Mouse (Mus musculus): ENCODE data around the gene Palld. TPM values are rescaled to one million over a fixed set of nuclear protein-coding genes. Genes with fewer than 3 reads are reported as not detected.

The Palld gene
- polyA plus RNA-seq, 1 experiment: 13.4 TPM

GRCm38 (mm10) chr8:61561220-61561619 is 341.3 kb downstream of the Palld start:
- TF ChIP-seq POLR2A (IDR thresholded peaks at IDR 0.05; ENCODE audit: low read depth, low read length): no peak
- TF ChIP-seq CTCF (IDR thresholded peaks at IDR 0.05; ENCODE audit: extremely low read depth, insufficient read depth, insufficient read length, insufficient replicate concordance): no peak
- 86% methylated on average over 5 of the region's 5 CpGs for WGBS
- no peaks in the 10 kb centered on the region for H3K27me3 ChIP-seq (ENCODE audit: control insufficient read depth, insufficient read depth, low read length)
- no peak for DNase-seq (ENCODE audit: low read depth in 1 of 2, low spot score in 2 of 2)
- no peaks in the 10 kb centered on the region; the same call in 1 of the 2 replicates for H3K4me1 ChIP-seq (ENCODE audit: control insufficient read depth, insufficient read depth, insufficient read length)
- no peak overlapping the region for H3K27ac ChIP-seq (ENCODE audit: insufficient read depth, low read length)
- H3K4me3 ChIP-seq (ENCODE audit: extremely low read depth, insufficient read depth, insufficient read length): no peak overlapping the region
- no peaks in the 10 kb centered on the region for H3K36me3 ChIP-seq (ENCODE audit: control insufficient read depth, insufficient read depth, low read length)

- no peak for DNase-seq (ENCODE audit: low read depth in 1 of 2, low spot score in 2 of 2)
- no peak for TF ChIP-seq POLR2A (IDR thresholded peaks at IDR 0.05; ENCODE audit: low read depth, low read length)
- no peak for TF ChIP-seq CTCF (IDR thresholded peaks at IDR 0.05; ENCODE audit: extremely low read depth, insufficient read depth, insufficient read length, insufficient replicate concordance)
- WGBS: 86% methylated on average over 4 of the region's 4 CpGs
These were observed 342.5 kb downstream of the Palld start for GRCm38 (mm10) chr8:61559979-61560378.

DNA sequence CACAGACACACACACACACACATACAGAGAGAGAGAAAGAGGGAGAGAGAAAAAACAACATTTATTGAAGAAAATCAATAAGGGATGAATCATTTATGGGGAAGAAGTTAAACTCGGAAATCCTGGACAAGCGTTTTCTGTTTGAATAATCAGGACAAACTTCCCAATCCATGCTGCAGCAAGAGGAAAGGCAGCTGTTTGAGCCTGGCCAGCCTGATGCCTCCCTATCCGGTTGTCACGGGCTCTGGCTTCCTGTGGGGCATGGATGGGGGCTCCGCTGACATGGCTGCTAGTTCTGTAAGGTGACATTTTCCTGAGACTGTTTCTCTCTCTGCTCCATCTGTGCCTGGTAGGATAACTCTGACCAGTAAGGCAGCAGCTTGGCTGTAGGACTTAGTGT is 343.0 kb downstream of the Palld start:
- no peaks in the 10 kb centered on the region for H3K36me3 ChIP-seq (ENCODE audit: control insufficient read depth, insufficient read depth, low read length)
- no peak overlapping the region for H3K4me3 ChIP-seq (ENCODE audit: extremely low read depth, insufficient read depth, insufficient read length)
- 88% methylated on average over 5 of the region's 5 CpGs for WGBS
- no peaks in the 10 kb centered on the region; the same call in 1 of the 2 replicates for H3K4me1 ChIP-seq (ENCODE audit: control insufficient read depth, insufficient read depth, insufficient read length)
- no peak overlapping the region for H3K27ac ChIP-seq (ENCODE audit: insufficient read depth, low read length)
- no peak for DNase-seq (ENCODE audit: low read depth in 1 of 2, low spot score in 2 of 2)
- H3K27me3 ChIP-seq (ENCODE audit: control insufficient read depth, insufficient read depth, low read length): no peaks in the 10 kb centered on the region
- TF ChIP-seq POLR2A (IDR thresholded peaks at IDR 0.05; ENCODE audit: low read depth, low read length) (no peak), CTCF (IDR thresholded peaks at IDR 0.05; ENCODE audit: extremely low read depth, insufficient read depth, insufficient read length, insufficient replicate concordance) (no peak)

More at GRCm38 (mm10) chr8:61559979-61560378, 342.5 kb downstream of the Palld start:
- no peak overlapping the region for H3K27ac ChIP-seq (ENCODE audit: insufficient read depth, low read length)
- no peaks in the 10 kb centered on the region for H3K27me3 ChIP-seq (ENCODE audit: control insufficient read depth, insufficient read depth, low read length)
- no peaks in the 10 kb centered on the region; the same call in 1 of the 2 replicates for H3K4me1 ChIP-seq (ENCODE audit: control insufficient read depth, insufficient read depth, insufficient read length)
- H3K36me3 ChIP-seq (ENCODE audit: control insufficient read depth, insufficient read depth, low read length): no peaks in the 10 kb centered on the region
- H3K4me3 ChIP-seq (ENCODE audit: extremely low read depth, insufficient read depth, insufficient read length): no peak overlapping the region

- no peak overlapping the region for H3K27ac ChIP-seq (ENCODE audit: insufficient read depth, low read length)
- DNase-seq (ENCODE audit: low read depth in 1 of 2, low spot score in 2 of 2): no peak
- no peaks in the 10 kb centered on the region; the same call in 1 of the 2 replicates for H3K4me1 ChIP-seq (ENCODE audit: control insufficient read depth, insufficient read depth, insufficient read length)
- H3K36me3 ChIP-seq (ENCODE audit: control insufficient read depth, insufficient read depth, low read length): no peaks in the 10 kb centered on the region
- TF ChIP-seq CTCF (IDR thresholded peaks at IDR 0.05; ENCODE audit: extremely low read depth, insufficient read depth, insufficient read length, insufficient replicate concordance): no peak
- TF ChIP-seq POLR2A (IDR thresholded peaks at IDR 0.05; ENCODE audit: low read depth, low read length): no peak
- 67% methylated on average over 12 of the region's 12 CpGs for WGBS
- no peak overlapping the region for H3K4me3 ChIP-seq (ENCODE audit: extremely low read depth, insufficient read depth, insufficient read length)
- no peaks in the 10 kb centered on the region for H3K27me3 ChIP-seq (ENCODE audit: control insufficient read depth, insufficient read depth, low read length)
These were observed 344.2 kb downstream of the Palld start for GRCm38 (mm10) chr8:61558051-61558846.

- no peaks in the 10 kb centered on the region; the same call in 1 of the 2 replicates for H3K4me1 ChIP-seq (ENCODE audit: control insufficient read depth, insufficient read depth, insufficient read length)
- no peaks in the 10 kb centered on the region for H3K27me3 ChIP-seq (ENCODE audit: control insufficient read depth, insufficient read depth, low read length)
- H3K4me3 ChIP-seq (ENCODE audit: extremely low read depth, insufficient read depth, insufficient read length): no peak overlapping the region
- no peaks in the 10 kb centered on the region for H3K36me3 ChIP-seq (ENCODE audit: control insufficient read depth, insufficient read depth, low read length)
- H3K27ac ChIP-seq (ENCODE audit: insufficient read depth, low read length): no peak overlapping the region
- no peak for TF ChIP-seq CTCF (IDR thresholded peaks at IDR 0.05; ENCODE audit: extremely low read depth, insufficient read depth, insufficient read length, insufficient replicate concordance)
- no peak for TF ChIP-seq POLR2A (IDR thresholded peaks at IDR 0.05; ENCODE audit: low read depth, low read length)
- DNase-seq (ENCODE audit: low read depth in 1 of 2, low spot score in 2 of 2): no peak
These were observed 345.5 kb downstream of the Palld start for GRCm38 (mm10) chr8:61557036-61557435.

DNA sequence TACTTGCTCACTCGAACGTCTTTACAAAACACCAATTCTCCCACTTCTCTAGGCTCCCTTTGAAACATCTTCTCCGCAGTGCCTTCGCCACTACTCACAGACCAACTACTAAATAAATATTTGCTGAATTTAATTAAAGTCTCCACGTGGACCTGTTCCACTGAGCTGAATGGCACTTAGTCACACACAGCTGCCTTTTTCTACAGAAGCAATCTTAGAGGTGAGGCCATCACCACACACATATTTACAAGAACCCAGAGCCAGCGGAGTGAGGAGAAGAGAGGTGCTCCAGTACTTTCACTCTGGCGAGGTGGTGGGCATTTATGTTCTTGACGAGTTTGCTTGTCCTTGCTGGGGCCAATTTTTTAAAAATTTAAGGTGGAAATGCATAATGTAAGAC is 346.3 kb downstream of the Palld start:
- WGBS: 84% methylated on average over 8 of the region's 8 CpGs
- H3K4me1 ChIP-seq (ENCODE audit: control insufficient read depth, insufficient read depth, insufficient read length): no peaks in the 10 kb centered on the region; the same call in 1 of the 2 replicates
- TF ChIP-seq POLR2A (IDR thresholded peaks at IDR 0.05; ENCODE audit: low read depth, low read length): no peak
- no peak for TF ChIP-seq CTCF (IDR thresholded peaks at IDR 0.05; ENCODE audit: extremely low read depth, insufficient read depth, insufficient read length, insufficient replicate concordance)
- H3K4me3 ChIP-seq (ENCODE audit: extremely low read depth, insufficient read depth, insufficient read length): no peak overlapping the region
- DNase-seq (ENCODE audit: low read depth in 1 of 2, low spot score in 2 of 2): no peak
- H3K27ac ChIP-seq (ENCODE audit: insufficient read depth, low read length): no peak overlapping the region
- H3K36me3 ChIP-seq (ENCODE audit: control insufficient read depth, insufficient read depth, low read length): no peaks in the 10 kb centered on the region
- no peaks in the 10 kb centered on the region for H3K27me3 ChIP-seq (ENCODE audit: control insufficient read depth, insufficient read depth, low read length)

DNA sequence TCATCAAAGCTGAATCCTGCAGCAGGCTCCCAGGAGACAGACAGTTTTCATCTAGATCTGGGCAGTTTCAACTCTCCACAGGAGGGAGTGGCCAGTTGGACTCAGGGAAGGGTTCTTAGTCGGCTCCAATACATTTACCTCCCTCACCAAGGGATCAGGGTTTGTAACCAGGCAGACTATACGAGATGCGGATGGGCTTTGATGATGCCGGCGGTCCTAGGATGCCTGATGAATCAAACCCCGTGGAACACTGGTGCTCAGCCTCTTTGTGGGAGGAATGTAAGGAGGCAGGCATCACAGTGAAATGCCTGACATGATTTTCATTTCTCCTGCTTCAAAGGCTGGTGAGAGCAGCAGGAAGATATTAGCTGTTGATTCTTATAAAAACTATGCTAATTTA is 347.1 kb downstream of the Palld start:
- TF ChIP-seq POLR2A (IDR thresholded peaks at IDR 0.05; ENCODE audit: low read depth, low read length): no peak
- no peak for TF ChIP-seq CTCF (IDR thresholded peaks at IDR 0.05; ENCODE audit: extremely low read depth, insufficient read depth, insufficient read length, insufficient replicate concordance)
- 95% methylated on average over 6 of the region's 6 CpGs for WGBS
- DNase-seq (ENCODE audit: low read depth in 1 of 2, low spot score in 2 of 2): no peak
- Histone ChIP-seq H3K27ac (ENCODE audit: insufficient read depth, low read length) (no peak overlapping the region), H3K4me3 (ENCODE audit: extremely low read depth, insufficient read depth, insufficient read length) (no peak overlapping the region), H3K36me3 (ENCODE audit: control insufficient read depth, insufficient read depth, low read length) (no peaks in the 10 kb centered on the region), H3K27me3 (ENCODE audit: control insufficient read depth, insufficient read depth, low read length) (no peaks in the 10 kb centered on the region), H3K4me1 (ENCODE audit: control insufficient read depth, insufficient read depth, insufficient read length) (no peaks in the 10 kb centered on the region; the same call in 1 of the 2 replicates)

Measured in spleen, adult 2 months (tissue).